Mouse (Mus musculus) liver, postnatal 0 days (tissue): ENCODE measurements around the gene Sprr2a3. TPM values are rescaled to one million over a fixed set of nuclear protein-coding genes. Genes with fewer than 3 reads are reported as not detected.
"Not testable (repeated sequence)": the region's sequence is repeated elsewhere in the genome, so short reads cannot be mapped to it uniquely, and the experiment has no call there.

ENCODE experiments used
- ATAC-seq: fragments of 200-750 bp; cut with Nextera tagmentation; 2 replicates; pipeline ENCODE4 v1.8.0; 2017; ENCODE audit warnings: mild to moderate bottlenecking, moderate library complexity
- DNase-seq: peaks from one replicate; pipeline ENCODE4 v3.0.0-alpha.2; 2016
- H3K27ac ChIP-seq: fragments of 300-500 bp; sonication (generic); 2 replicates; pipeline ENCODE4 v1.5.1; 2014; ENCODE audit warnings: antibody characterized with exemption, moderate library complexity, mild to moderate bottlenecking, low read depth
- H3K27me3 ChIP-seq: fragments of 300-500 bp; sonication (generic); 2 replicates; pipeline ENCODE4 v1.6.1; 2014; ENCODE audit warnings: low read length, control low read depth, mixed read lengths; ENCODE audit not compliant: insufficient read depth
- H3K36me3 ChIP-seq: fragments of 300-500 bp; sonication (generic); replicated peaks from 2 replicates; pipeline ENCODE4 v1.6.1; 2014; ENCODE audit warnings: mild to moderate bottlenecking, control low read depth, low read length, moderate library complexity, mixed read lengths; ENCODE audit not compliant: insufficient read depth
- H3K4me1 ChIP-seq: fragments of 300-500 bp; sonication (generic); 2 replicates; pipeline ENCODE4 v1.6.1; 2014; ENCODE audit warnings: antibody characterized with exemption, mild to moderate bottlenecking, control low read depth; ENCODE audit not compliant: insufficient read depth
- H3K4me2 ChIP-seq: fragments of 300-500 bp; sonication (generic); 2 replicates; pipeline ENCODE4 v1.6.1; 2014; ENCODE audit warnings: low read depth, mild to moderate bottlenecking, low read length, moderate library complexity, mixed read lengths
- H3K4me3 ChIP-seq: fragments of 300-500 bp; sonication (generic); 2 replicates; pipeline ENCODE4 v1.5.1; 2014; ENCODE audit warnings: low read depth, low read length
- H3K9ac ChIP-seq: fragments of 300-500 bp; sonication (generic); replicated peaks from 2 replicates; pipeline ENCODE4 v1.6.1; 2014; ENCODE audit warnings: mild to moderate bottlenecking, moderate library complexity
- H3K9me3 ChIP-seq: fragments of 300-500 bp; sonication (generic); 2 replicates; pipeline ENCODE4 v1.6.1; 2016; ENCODE audit warnings: mild to moderate bottlenecking, control low read depth, low read length, mixed read lengths
- WGBS: fragments of 180-500 bp; shearing (Covaris S2); extraction: QIAGEN DNeasy Blood & Tissue Kit; methylation state at CpG from one replicate; pipeline ENCODE4 v1.1.7; 2014; ENCODE audit not compliant: insufficient replicate concordance; 5-methylcytosine and 5-hydroxymethylcytosine counted together
- polyA plus RNA-seq: library from polyadenylated mRNA; unstranded; fragments of >200 nt; fragmentation: Nextera tagmentation; extraction: Ambion mirVana; gene quantifications from 2 replicates; pipeline ENCODE4 v1.2.1, GENCODE M21; 2015

Gene Sprr2a3
- polyA plus RNA-seq, 1 experiment from 2014 or later, result not detected

GRCm38 (mm10) chr3:92263462-92263861 lies 21.8 kb upstream of the Sprr2a3 start:
- not testable (repeated sequence) for ATAC-seq, H3K4me2 ChIP-seq, H3K27ac ChIP-seq, H3K9me3 ChIP-seq, DNase-seq, H3K4me1 ChIP-seq, H3K4me3 ChIP-seq, H3K27me3 ChIP-seq, H3K9ac ChIP-seq, H3K36me3 ChIP-seq
- WGBS, result no CpG with 5 or more reads among the region's 2 CpGs

GRCm38 (mm10) chr3:92271414-92271985 lies 13.7 kb upstream of the Sprr2a3 start:
- no CpG with 5 or more reads among the region's 4 CpGs for WGBS

GRCm38 (mm10) chr3:92273504-92273903 lies 11.7 kb upstream of the Sprr2a3 start:
- not testable (repeated sequence) for H3K4me1 ChIP-seq, H3K27me3 ChIP-seq, H3K9me3 ChIP-seq, ATAC-seq, H3K4me2 ChIP-seq, H3K9ac ChIP-seq, DNase-seq, H3K36me3 ChIP-seq, H3K27ac ChIP-seq, H3K4me3 ChIP-seq

More at GRCm38 (mm10) chr3:92271414-92271985, 13.7 kb upstream of the Sprr2a3 start:
- not testable (repeated sequence) for DNase-seq, H3K9me3 ChIP-seq, H3K4me3 ChIP-seq, H3K27me3 ChIP-seq, H3K36me3 ChIP-seq, H3K9ac ChIP-seq, H3K4me2 ChIP-seq, H3K4me1 ChIP-seq, H3K27ac ChIP-seq, ATAC-seq

DNA sequence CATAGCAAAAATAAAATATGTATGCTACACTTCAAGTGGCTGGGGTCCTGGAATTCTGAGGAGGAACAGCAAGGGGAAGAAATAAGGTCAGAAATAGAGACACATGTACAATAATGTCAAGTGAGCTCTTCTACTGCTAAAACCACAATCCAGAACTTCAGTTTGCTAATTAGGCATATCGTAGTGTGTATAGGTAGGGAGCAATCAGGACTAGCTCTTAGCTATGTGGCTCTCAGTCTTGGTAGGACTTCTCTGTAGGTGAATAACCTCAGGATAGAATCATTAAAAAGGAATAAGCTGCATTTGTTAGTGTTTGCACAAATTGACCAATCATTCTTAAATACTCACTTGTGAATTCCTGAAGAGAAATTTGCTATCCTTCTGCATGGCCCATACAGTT lies 11.2 kb upstream of the Sprr2a3 start:
- H3K9ac ChIP-seq, H3K27me3 ChIP-seq, H3K36me3 ChIP-seq, DNase-seq, H3K4me2 ChIP-seq, H3K9me3 ChIP-seq, H3K27ac ChIP-seq, ATAC-seq, H3K4me1 ChIP-seq, H3K4me3 ChIP-seq: not testable (repeated sequence)
- no CpG with 5 or more reads among the region's 1 CpGs for WGBS

- H3K4me2 ChIP-seq, ATAC-seq, H3K4me3 ChIP-seq, H3K4me1 ChIP-seq, H3K27ac ChIP-seq, H3K36me3 ChIP-seq, H3K27me3 ChIP-seq, DNase-seq, H3K9ac ChIP-seq, H3K9me3 ChIP-seq: not testable (repeated sequence)
Observed at GRCm38 (mm10) chr3:92279663-92280062, 5.6 kb upstream of the Sprr2a3 start.

GRCm38 (mm10) chr3:92280963-92281606 lies 4.1 kb upstream of the Sprr2a3 start:
- not testable (repeated sequence) for H3K9me3 ChIP-seq, H3K4me3 ChIP-seq, DNase-seq, H3K4me2 ChIP-seq, H3K36me3 ChIP-seq, H3K4me1 ChIP-seq, H3K9ac ChIP-seq, H3K27me3 ChIP-seq, H3K27ac ChIP-seq
- peak; percentile 41 for ATAC-seq
- WGBS, result 43% methylated on average over 5 of the region's 12 CpGs

- not testable (repeated sequence) for H3K36me3 ChIP-seq, H3K4me1 ChIP-seq, H3K4me2 ChIP-seq, H3K9me3 ChIP-seq, H3K9ac ChIP-seq, H3K27ac ChIP-seq, ATAC-seq, H3K4me3 ChIP-seq, DNase-seq, H3K27me3 ChIP-seq
- 68% methylated on average over 5 of the region's 6 CpGs for WGBS
Observed at GRCm38 (mm10) chr3:92288489-92288888, 3.3 kb downstream of the Sprr2a3 start.
